Mouse (Mus musculus): ENCODE data around the gene Lhfpl4.

DNA sequence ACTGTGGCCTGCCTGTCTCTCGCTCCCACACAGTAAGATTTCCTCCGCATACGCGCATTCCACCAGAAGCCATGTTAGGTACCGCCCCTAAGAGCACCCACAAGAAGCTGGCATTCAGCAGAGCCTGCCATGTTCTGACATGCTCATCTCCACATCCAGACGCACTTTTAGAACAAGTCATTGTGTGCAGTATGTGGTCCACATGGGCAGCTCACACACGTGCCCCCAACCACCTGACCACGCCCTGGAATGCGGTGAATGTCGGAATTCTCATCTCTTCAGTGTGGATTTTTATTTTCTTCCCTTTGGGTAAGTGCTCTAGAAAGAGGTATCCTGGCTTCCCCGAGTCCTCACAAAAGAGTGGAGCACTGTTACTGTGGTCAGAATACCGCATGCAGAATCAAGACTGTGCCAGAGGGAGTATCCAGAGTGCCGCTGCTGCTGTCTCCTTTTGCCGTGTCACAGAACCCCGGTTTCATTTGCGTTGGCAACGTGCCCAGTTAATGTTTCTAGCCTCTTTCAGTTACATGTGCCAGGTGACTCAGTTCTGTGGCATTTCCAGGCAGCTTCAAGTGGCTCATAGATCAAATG lies 28.4 kb downstream of the Lhfpl4 start:
- TF ChIP-seq CTCF (conservative IDR thresholded peaks at IDR 0.05; ENCODE audit: insufficient read depth, insufficient read length, low read depth, low read length) (no peak), POLR2A (IDR thresholded peaks at IDR 0.05; ENCODE audit: low read depth, low read length) (no peak)
